Mouse (Mus musculus): Measurements from ENCODE around the gene Fam20c. TPM values are rescaled to one million over a fixed set of nuclear protein-coding genes. Genes with fewer than 3 reads are reported as not detected.

Fam20c gene
- 10 to 100 TPM; 49.9 to 51.5 TPM for total RNA-seq (2021)
- long read RNA-seq, transcript Fam20c-201 (10 exons, 3,582 nt) = major isoform, 60 of 68 reads
- long read RNA-seq, partial matches to known transcripts = 1 of 68 reads
- long read RNA-seq, other reads (novel, unspliced or antisense) = 7 of 68 reads

GRCm38 (mm10) chr5:138754303-138755120, at the start of gene Fam20c:
Fam20c (plus strand) TSS chr5:138754514.
- peak; percentile 75 to 87 for DNase-seq (ENCODE audit: low spot score in 2 of 2)

GRCm38 (mm10) chr5:138707367-138707766, 46.9 kb upstream of the Fam20c start:
- DNase-seq (ENCODE audit: low spot score in 2 of 2) = no peak

GRCm38 (mm10) chr5:138708591-138708990, 45.7 kb upstream of the Fam20c start:
- DNase-seq (ENCODE audit: low spot score in 2 of 2) = no peak

GRCm38 (mm10) chr5:138715561-138716095, 38.7 kb upstream of the Fam20c start:
- no peak for DNase-seq (ENCODE audit: low spot score in 2 of 2)

GRCm38 (mm10) chr5:138720329-138721190, 33.8 kb upstream of the Fam20c start:
- no peak for DNase-seq (ENCODE audit: low spot score in 2 of 2)

- no peak for DNase-seq (ENCODE audit: low spot score in 2 of 2)
Observed at GRCm38 (mm10) chr5:138724417-138724816, 29.9 kb upstream of the Fam20c start.

- DNase-seq (ENCODE audit: low spot score in 2 of 2) = no peak
Observed at GRCm38 (mm10) chr5:138725151-138725550, 29.2 kb upstream of the Fam20c start.

GRCm38 (mm10) chr5:138730863-138731262, 23.5 kb upstream of the Fam20c start:
- no peak for DNase-seq (ENCODE audit: low spot score in 2 of 2)

- no peak for DNase-seq (ENCODE audit: low spot score in 2 of 2)
Observed at GRCm38 (mm10) chr5:138733317-138733899, 20.9 kb upstream of the Fam20c start.

GRCm38 (mm10) chr5:138734018-138734417, 20.3 kb upstream of the Fam20c start:
- no peak for DNase-seq (ENCODE audit: low spot score in 2 of 2)

GRCm38 (mm10) chr5:138735201-138735757, 19.0 kb upstream of the Fam20c start:
- DNase-seq (ENCODE audit: low spot score in 2 of 2) = no peak

- DNase-seq (ENCODE audit: low spot score in 2 of 2) = no peak
Observed at GRCm38 (mm10) chr5:138740150-138740549, 14.2 kb upstream of the Fam20c start.

GRCm38 (mm10) chr5:138741516-138741915, 12.8 kb upstream of the Fam20c start:
- DNase-seq (ENCODE audit: low spot score in 2 of 2) = no peak

- no peak for DNase-seq (ENCODE audit: low spot score in 2 of 2)
Observed at GRCm38 (mm10) chr5:138742281-138742680, 12.0 kb upstream of the Fam20c start.

- DNase-seq (ENCODE audit: low spot score in 2 of 2) = no peak
Observed at GRCm38 (mm10) chr5:138743631-138744030, 10.7 kb upstream of the Fam20c start.

- DNase-seq (ENCODE audit: low spot score in 2 of 2) = no peak
Observed at GRCm38 (mm10) chr5:138745378-138746099, 8.8 kb upstream of the Fam20c start.

GRCm38 (mm10) chr5:138753269-138753668, 1.0 kb upstream of the Fam20c start:
- no peak for DNase-seq (ENCODE audit: low spot score in 2 of 2)

GRCm38 (mm10) chr5:138753946-138754302, 390 bp upstream of the Fam20c start:
- DNase-seq (ENCODE audit: low spot score in 2 of 2) = peak; percentile 41 to 50

GRCm38 (mm10) chr5:138755121-138755452, 773 bp downstream of the Fam20c start:
- no peak for DNase-seq (ENCODE audit: low spot score in 2 of 2)
